Mouse (Mus musculus): ENCODE data around the gene Cadps. TPM values are rescaled to one million over a fixed set of nuclear protein-coding genes. Genes with fewer than 3 reads are reported as not detected.

Gene Cadps
- polyA plus RNA-seq (2015; fragmentation: Nextera tagmentation; extraction: Ambion mirVana), result 2.5 and 2.8 TPM in 2 replicates

- H3K9me3 ChIP-seq, result no peaks in the 10 kb centered on the region
- H3K4me2 ChIP-seq, result peak within 1 kb of the TSS; percentile 91
- H3K4me3 ChIP-seq, result peak within 1 kb of the TSS; percentile 50
- peaks cover 18% of the 10 kb centered on the region for H3K4me1 ChIP-seq
- no peak for ATAC-seq (ENCODE audit: insufficient number of reproducible peaks, low FRiP score, low TSS enrichment, low read depth)
- H3K9ac ChIP-seq, result 0 out of 2 replicates have a peak within 1 kb of the TSS, but pooled peaks have one; percentile 10
- peaks cover 28% of the 10 kb centered on the region for H3K27me3 ChIP-seq
- no peaks in the 10 kb centered on the region for H3K36me3 ChIP-seq
- under 1% methylated on average over 51 of the region's 71 CpGs for WGBS
- no peak within 1 kb of the TSS; the same call in 1 of the 2 replicates for H3K27ac ChIP-seq
Measured at GRCm38 (mm10) chr14:12822491-12823219, at the start of gene Cadps. Gene Cadps, minus strand, starts transcription at chr14:12823079.

DNA sequence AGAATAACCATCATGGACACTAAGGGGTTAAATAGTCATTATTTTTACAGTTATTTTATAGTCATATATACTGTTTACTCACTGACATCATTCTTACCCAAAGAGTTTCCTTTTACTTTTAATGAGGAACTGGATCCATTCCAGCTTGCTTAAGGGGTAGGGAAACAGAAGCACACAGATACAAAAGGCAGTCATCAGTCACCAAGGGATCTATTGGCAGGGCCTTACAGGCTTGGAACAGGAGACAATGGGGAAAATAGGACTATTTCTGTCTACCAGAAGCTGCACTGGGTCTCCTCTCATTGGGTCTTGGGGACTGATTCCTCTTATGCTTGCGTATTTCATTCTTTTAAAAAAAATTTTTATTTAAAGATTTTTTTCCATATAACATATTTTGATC is 46.7 kb upstream of the Cadps start:
- no peaks in the 10 kb centered on the region for H3K36me3 ChIP-seq
- H3K4me3 ChIP-seq, result no peak overlapping the region
- H3K9me3 ChIP-seq, result no peaks in the 10 kb centered on the region
- H3K9ac ChIP-seq, result no peak overlapping the region
- no peak overlapping the region for H3K27ac ChIP-seq
- no peak overlapping the region for H3K4me2 ChIP-seq
- ATAC-seq (ENCODE audit: insufficient number of reproducible peaks, low FRiP score, low TSS enrichment, low read depth), result no peak
- H3K27me3 ChIP-seq, result no peaks in the 10 kb centered on the region
- no peaks in the 10 kb centered on the region for H3K4me1 ChIP-seq
- WGBS, result 72% methylated on average over 1 of the region's 1 CpGs

DNA sequence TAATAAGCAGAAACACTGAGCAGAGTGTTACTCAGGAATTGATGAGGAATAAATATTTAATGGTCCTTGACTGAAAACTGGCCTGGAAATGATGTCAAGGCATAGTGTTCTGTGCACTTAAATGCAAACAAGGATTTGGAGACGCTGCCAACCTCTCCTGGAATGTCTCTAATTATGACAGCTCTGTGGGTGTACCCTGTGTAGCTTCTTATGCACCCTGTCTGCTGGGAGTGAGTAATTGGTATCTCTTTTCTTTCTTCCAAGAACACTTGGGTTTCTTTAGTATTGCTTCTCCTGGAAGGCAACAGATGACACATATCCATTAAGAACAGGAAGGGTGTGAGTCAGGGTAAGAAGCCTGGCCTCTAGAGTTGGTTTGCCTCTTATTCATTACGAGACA is 42.4 kb upstream of the Cadps start:
- ATAC-seq (ENCODE audit: insufficient number of reproducible peaks, low FRiP score, low TSS enrichment, low read depth), result no peak
- Histone ChIP-seq H3K4me2 (no peak overlapping the region), H3K4me3 (no peak overlapping the region), H3K4me1 (no peaks in the 10 kb centered on the region), H3K27me3 (no peaks in the 10 kb centered on the region), H3K9me3 (no peaks in the 10 kb centered on the region), H3K9ac (no peak overlapping the region), H3K27ac (no peak overlapping the region), H3K36me3 (no peaks in the 10 kb centered on the region)
- WGBS, result 56% methylated on average over 2 of the region's 2 CpGs

GRCm38 (mm10) chr14:12843860-12844259 is 21.0 kb upstream of the Cadps start:
- Histone ChIP-seq H3K4me3 (no peak overlapping the region), H3K9me3 (no peaks in the 10 kb centered on the region)

DNA sequence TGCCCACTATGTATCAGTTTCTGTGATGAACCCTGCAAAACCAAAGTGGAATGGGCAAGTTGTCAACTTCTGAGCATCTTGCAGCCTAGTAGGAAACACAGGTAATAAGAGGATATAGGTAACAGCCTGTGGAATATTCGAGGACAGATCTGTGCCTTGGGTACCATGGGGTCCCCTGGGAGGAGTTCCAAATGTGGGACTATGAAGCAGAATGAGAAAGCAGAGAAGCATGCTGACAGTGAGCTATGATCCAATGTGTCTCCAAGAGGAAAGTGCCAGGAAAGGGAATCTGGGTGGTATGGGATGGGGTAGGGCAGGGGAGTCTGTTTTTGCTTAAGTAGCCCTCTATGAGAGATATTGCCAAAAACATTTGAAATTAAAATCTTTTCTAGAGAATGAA is 16.6 kb upstream of the Cadps start:
- WGBS, result 29% methylated on average over 1 of the region's 1 CpGs
- Histone ChIP-seq H3K4me3 (no peak overlapping the region), H3K27ac (no peak overlapping the region), H3K4me1 (no peaks in the 10 kb centered on the region), H3K36me3 (no peaks in the 10 kb centered on the region), H3K27me3 (no peaks in the 10 kb centered on the region), H3K9ac (no peak overlapping the region), H3K9me3 (no peaks in the 10 kb centered on the region), H3K4me2 (no peak overlapping the region)
- no peak for ATAC-seq (ENCODE audit: insufficient number of reproducible peaks, low FRiP score, low TSS enrichment, low read depth)

More at GRCm38 (mm10) chr14:12843860-12844259, 21.0 kb upstream of the Cadps start:
- Histone ChIP-seq H3K9ac (no peak overlapping the region), H3K27me3 (no peaks in the 10 kb centered on the region), H3K27ac (no peak overlapping the region), H3K36me3 (no peaks in the 10 kb centered on the region), H3K4me2 (no peak overlapping the region), H3K4me1 (no peaks in the 10 kb centered on the region)
- ATAC-seq (ENCODE audit: insufficient number of reproducible peaks, low FRiP score, low TSS enrichment, low read depth), result no peak

DNA sequence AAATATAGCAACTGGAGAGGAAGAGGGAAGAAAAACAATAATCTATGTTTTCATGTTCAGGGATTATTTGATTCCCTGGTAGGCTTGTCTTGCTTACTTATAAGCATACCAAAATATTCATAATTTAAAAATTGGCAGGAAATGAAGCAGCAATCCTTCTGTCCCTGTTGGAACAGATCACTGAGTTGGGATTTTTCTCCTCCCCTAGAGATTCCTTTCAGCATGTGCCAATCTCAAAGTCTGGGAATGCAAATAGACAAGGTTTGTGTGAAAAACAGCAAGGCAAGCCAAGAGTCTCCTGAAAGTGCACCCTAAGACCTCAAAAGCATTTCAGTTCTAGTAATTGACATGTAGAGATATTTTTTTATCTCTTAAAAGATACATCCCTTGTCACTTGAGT is 16.1 kb upstream of the Cadps start:
- Histone ChIP-seq H3K4me2 (no peak overlapping the region), H3K36me3 (no peaks in the 10 kb centered on the region), H3K27me3 (no peaks in the 10 kb centered on the region), H3K9ac (no peak overlapping the region), H3K27ac (no peak overlapping the region), H3K4me3 (no peak overlapping the region), H3K4me1 (no peaks in the 10 kb centered on the region), H3K9me3 (no peaks in the 10 kb centered on the region)
- ATAC-seq (ENCODE audit: insufficient number of reproducible peaks, low FRiP score, low TSS enrichment, low read depth), result no peak

GRCm38 (mm10) chr14:12838323-12838722 is 15.4 kb upstream of the Cadps start:
- no peak for ATAC-seq (ENCODE audit: insufficient number of reproducible peaks, low FRiP score, low TSS enrichment, low read depth)
- no peaks in the 10 kb centered on the region for H3K27me3 ChIP-seq
- H3K4me2 ChIP-seq, result no peak overlapping the region
- H3K4me1 ChIP-seq, result no peaks in the 10 kb centered on the region
- no peak overlapping the region for H3K4me3 ChIP-seq
- H3K36me3 ChIP-seq, result no peaks in the 10 kb centered on the region
- H3K27ac ChIP-seq, result no peak overlapping the region
- H3K9me3 ChIP-seq, result no peaks in the 10 kb centered on the region
- no peak overlapping the region for H3K9ac ChIP-seq

DNA sequence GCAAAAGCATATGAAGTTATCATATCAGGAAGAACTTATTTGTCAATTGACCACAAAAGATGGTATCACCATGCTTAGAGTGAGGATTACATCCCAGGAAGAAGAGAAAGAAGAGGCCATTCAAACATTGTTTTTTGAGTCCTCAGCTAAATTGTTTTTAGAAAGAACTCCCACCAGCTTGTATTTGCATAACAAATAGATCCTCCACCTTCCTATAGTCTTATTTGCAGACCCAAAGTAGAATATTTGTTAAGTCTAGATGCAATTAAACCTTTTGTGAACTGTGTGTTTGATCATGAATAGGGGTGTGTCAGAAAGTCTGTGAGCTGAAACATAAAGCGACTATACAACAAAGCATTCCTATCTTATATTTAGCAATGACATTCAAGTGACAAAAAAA is 15.0 kb upstream of the Cadps start:
- 36% methylated on average over 1 of the region's 1 CpGs for WGBS
- H3K4me3 ChIP-seq, result no peak overlapping the region
- H3K4me2 ChIP-seq, result no peak overlapping the region

DNA sequence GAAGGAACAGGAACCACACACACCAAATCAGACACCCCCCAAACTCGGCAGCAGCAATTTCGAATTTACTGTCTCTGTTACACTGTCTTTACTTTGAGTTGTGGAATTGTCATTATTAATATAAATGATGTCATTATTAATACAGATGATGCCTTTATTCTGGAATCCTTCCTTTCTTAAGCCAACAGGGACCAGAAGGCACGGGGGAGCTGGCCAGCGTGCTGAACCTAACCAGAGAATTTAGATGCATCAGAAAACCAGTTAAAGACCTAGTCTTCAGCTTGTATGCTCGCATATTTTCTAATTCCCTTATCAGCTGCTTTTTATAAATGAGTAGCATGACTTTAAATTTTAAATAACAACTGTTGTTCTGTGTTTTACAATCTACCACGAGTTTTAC is 902 bp upstream of the Cadps start:
- Histone ChIP-seq H3K4me3 (no peak overlapping the region), H3K9ac (no peak overlapping the region), H3K27ac (no peak overlapping the region), H3K36me3 (no peaks in the 10 kb centered on the region), H3K4me1 (peaks cover 18% of the 10 kb centered on the region), H3K27me3 (peaks cover 28% of the 10 kb centered on the region), H3K9me3 (no peaks in the 10 kb centered on the region), H3K4me2 (no peak overlapping the region)
- no peak for ATAC-seq (ENCODE audit: insufficient number of reproducible peaks, low FRiP score, low TSS enrichment, low read depth)
- WGBS, result 11% methylated on average over 6 of the region's 6 CpGs

More for the DNA sequence above, 15.0 kb upstream of the Cadps start:
- ATAC-seq (ENCODE audit: insufficient number of reproducible peaks, low FRiP score, low TSS enrichment, low read depth), result no peak
- Histone ChIP-seq H3K27me3 (no peaks in the 10 kb centered on the region), H3K9ac (no peak overlapping the region), H3K4me1 (no peaks in the 10 kb centered on the region), H3K36me3 (no peaks in the 10 kb centered on the region), H3K27ac (no peak overlapping the region), H3K9me3 (no peaks in the 10 kb centered on the region)

- Histone ChIP-seq H3K4me3 (peak overlapping the region; percentile 50), H3K4me2 (peak overlapping the region; percentile 91), H3K27me3 (peaks cover 28% of the 10 kb centered on the region), H3K9me3 (no peaks in the 10 kb centered on the region), H3K27ac (no peak overlapping the region), H3K4me1 (peaks cover 18% of the 10 kb centered on the region), H3K9ac (0 out of 2 replicates have a peak overlapping the region, but pooled peaks have one; percentile 10), H3K36me3 (no peaks in the 10 kb centered on the region)
- ATAC-seq (ENCODE audit: insufficient number of reproducible peaks, low FRiP score, low TSS enrichment, low read depth), result no peak
- WGBS, result under 1% methylated on average over 51 of the region's 58 CpGs
Measured at GRCm38 (mm10) chr14:12821831-12822490, 918 bp downstream of the Cadps start.

GRCm38 (mm10) chr14:12821156-12821813 is 1.6 kb downstream of the Cadps start:
- H3K27ac ChIP-seq, result no peak overlapping the region
- peaks cover 28% of the 10 kb centered on the region for H3K27me3 ChIP-seq
- peaks cover 18% of the 10 kb centered on the region for H3K4me1 ChIP-seq
- H3K36me3 ChIP-seq, result no peaks in the 10 kb centered on the region
- ATAC-seq (ENCODE audit: insufficient number of reproducible peaks, low FRiP score, low TSS enrichment, low read depth), result no peak
- WGBS, result under 1% methylated on average over 13 of the region's 13 CpGs
- 0 out of 2 replicates have a peak overlapping the region, but pooled peaks have one; percentile 10 for H3K9ac ChIP-seq
- peak overlapping the region; percentile 50 for H3K4me3 ChIP-seq
- H3K4me2 ChIP-seq, result peak overlapping the region; percentile 91
- H3K9me3 ChIP-seq, result no peaks in the 10 kb centered on the region

GRCm38 (mm10) chr14:12820149-12820548 is 2.7 kb downstream of the Cadps start:
- H3K9me3 ChIP-seq, result no peaks in the 10 kb centered on the region
- 69% methylated on average over 1 of the region's 1 CpGs for WGBS
- peaks cover 28% of the 10 kb centered on the region for H3K27me3 ChIP-seq
- ATAC-seq (ENCODE audit: insufficient number of reproducible peaks, low FRiP score, low TSS enrichment, low read depth), result no peak
- H3K27ac ChIP-seq, result no peak overlapping the region
- H3K36me3 ChIP-seq, result no peaks in the 10 kb centered on the region
- peaks cover 18% of the 10 kb centered on the region for H3K4me1 ChIP-seq
- H3K4me2 ChIP-seq, result no peak overlapping the region
- no peak overlapping the region for H3K4me3 ChIP-seq
- H3K9ac ChIP-seq, result no peak overlapping the region
